Comparison of ENCODE assay signal across 8 mouse cellular contexts in the genomic region with DNA sequence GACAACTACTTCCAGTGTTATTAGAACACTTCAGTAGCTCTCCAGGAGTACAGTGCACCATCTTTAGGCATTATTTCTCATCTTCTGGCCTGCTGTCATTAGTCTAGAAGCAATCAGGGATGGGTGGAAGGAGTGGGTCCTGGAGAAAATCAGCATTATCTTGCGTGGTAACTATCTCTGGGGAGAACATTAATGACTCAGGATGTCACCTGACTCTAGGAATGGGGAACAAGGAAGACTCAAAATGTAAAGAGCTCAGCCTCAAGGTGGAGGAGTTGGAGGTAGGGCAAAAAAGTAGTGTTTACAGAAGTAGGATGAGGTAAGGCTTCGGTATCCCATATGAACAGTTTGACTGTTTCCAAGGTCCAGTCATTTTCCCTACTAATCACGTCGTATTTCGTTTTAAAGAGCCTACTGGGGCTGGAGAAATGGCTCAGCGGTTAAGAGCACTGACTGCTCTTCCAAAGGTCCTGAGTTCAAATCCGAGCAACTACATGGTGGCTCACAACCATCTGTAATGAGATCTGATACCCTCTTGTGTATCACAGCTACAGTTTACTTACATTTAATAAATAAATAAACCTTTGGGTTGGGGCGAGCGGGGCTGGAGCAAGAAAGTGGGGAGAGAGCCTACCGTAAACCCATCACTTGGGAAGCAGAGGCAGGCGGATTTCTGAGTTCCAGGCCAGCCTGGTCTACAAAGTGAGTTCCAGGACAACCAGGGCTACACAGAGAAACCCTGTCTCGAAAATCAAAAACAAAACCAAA. TPM values are rescaled to one million over a fixed set of nuclear protein-coding genes. Genes with fewer than 3 reads are reported as not detected.
DNase-seq lines count a peak whose midpoint lies in the region; ATAC-seq and TF ChIP-seq lines count a peak whose summit lies in the region.

No protein-coding gene starts in this region.

- peaks cover 18% of the 10 kb centered on the region for H3K36me3 ChIP-seq in heart, embryonic 12.5 days
- no peaks in the 10 kb centered on the region; the same call in 1 of the 2 replicates for H3K36me3 ChIP-seq in midbrain, postnatal 0 days (ENCODE audit: insufficient read depth, low read length)

- H3K27ac ChIP-seq in left cerebral cortex, adult 2 months: peak overlapping the region; percentile 98
- H3K27ac ChIP-seq in heart, embryonic 12.5 days (ENCODE audit: poor library complexity, severe bottlenecking): peak overlapping the region; percentile 86
- H3K27ac ChIP-seq in midbrain, postnatal 0 days (ENCODE audit: low read depth, low read length): peak overlapping the region; percentile 88

- peak overlapping the region; percentile 65 for H3K4me2 ChIP-seq in heart, embryonic 12.5 days
- H3K4me2 ChIP-seq in midbrain, postnatal 0 days (ENCODE audit: low read depth, low read length, poor library complexity, severe bottlenecking): peak overlapping the region; percentile 39

- ATAC-seq in heart, embryonic 12.5 days (ENCODE audit: insufficient number of reproducible peaks, low FRiP score): no peak
- peak; percentile 0; the same call in 1 of the 2 replicates for ATAC-seq in midbrain, postnatal 0 days (ENCODE audit: low FRiP score)

- peak overlapping the region; percentile 58 for H3K4me3 ChIP-seq in left cerebral cortex, adult 2 months
- peak overlapping the region; percentile 98 for H3K4me3 ChIP-seq in heart, embryonic 12.5 days
- H3K4me3 ChIP-seq in midbrain, postnatal 0 days (ENCODE audit: low read depth, low read length): peak overlapping the region; percentile 59

- H3K9me3 ChIP-seq in heart, embryonic 12.5 days (replicated peaks): no peaks in the 10 kb centered on the region; the same call in 1 of the 2 replicates
- no peaks in the 10 kb centered on the region for H3K9me3 ChIP-seq in midbrain, postnatal 0 days (ENCODE audit: low read length)

- H3K27me3 ChIP-seq in heart, embryonic 12.5 days (replicated peaks): no peaks in the 10 kb centered on the region
- H3K27me3 ChIP-seq in midbrain, postnatal 0 days (ENCODE audit: insufficient read depth, low read length): no peaks in the 10 kb centered on the region

- H3K9ac ChIP-seq in heart, embryonic 12.5 days: no peak overlapping the region
- H3K9ac ChIP-seq in midbrain, postnatal 0 days (replicated peaks; ENCODE audit: low read length, poor library complexity, severe bottlenecking): 0 out of 2 replicates have a peak overlapping the region, but pooled peaks have one; percentile 34

- H3K4me1 ChIP-seq in heart, embryonic 12.5 days (replicated peaks): peaks cover 13% of the 10 kb centered on the region
- peaks cover 2% of the 10 kb centered on the region; the same call in 1 of the 2 replicates for H3K4me1 ChIP-seq in midbrain, postnatal 0 days (ENCODE audit: insufficient read depth, low read length)

- TF ChIP-seq CTCF in left cerebral cortex, adult 2 months (IDR thresholded peaks at IDR 0.05): no peak
- no peak for TF ChIP-seq CTCF in midbrain, postnatal 0 days (IDR thresholded peaks at IDR 0.05)

- intact Hi-C loops in left cerebral cortex, adult 2 months (cut with DNase I): loop anchor here (5.0 kb wide), 1 partner anchor 272 kb away; no protein-coding TSS in a partner anchor
- intact Hi-C loops in left cerebral cortex, postnatal 25 days (cut with DNase I): no loop called here

- DNase-seq in left cerebral cortex, adult 2 months (ENCODE audit: extremely low spot score in 1 of 2, low spot score in 2 of 2): no peak
- DNase-seq in left cerebral cortex, postnatal 25 days (ENCODE audit: low spot score in 2 of 2): no peak
- peak; percentile 18 for DNase-seq in c-Kit-positive CD71-positive TER-119-positive erythroid progenitor cells, embryonic 14.5 days (ENCODE audit: low spot score)
- peak; percentile 14 to 29 for DNase-seq in kidney, postnatal 4 days
- no peak for DNase-seq in midbrain, postnatal 0 days (ENCODE audit: low spot score)
- DNase-seq in left cerebral cortex, adult 8-10 months (ENCODE audit: low spot score in 2 of 2): no peak
- no peak for DNase-seq in adrenal gland, adult 8-10 months

- 59% methylated on average over 12 of the region's 12 CpGs for WGBS in heart, embryonic 12.5 days
- 61% methylated on average over 12 of the region's 12 CpGs for WGBS in midbrain, postnatal 0 days

RNA-seq across cellular contexts. Expression of gene Fnbp4, which starts 0.7 kb away (rescaled TPM):
- 10 to 100 TPM; 63.1 to 72.4 TPM for total RNA-seq in left cerebral cortex, adult 2 months (2021)
- 10 to 100 TPM; 50.3 to 52.0 TPM for total RNA-seq in left cerebral cortex, postnatal 25 days (2021)
- 73.7 and 80.2 TPM in 2 replicates for polyA plus RNA-seq in heart, embryonic 12.5 days (2016; fragmentation: Nextera tagmentation; extraction: Ambion mirVana)
- total RNA-seq in midbrain, postnatal 0 days (2014; rRNA removed): 71.0 and 82.1 TPM in 2 replicates
- polyA plus RNA-seq in midbrain, postnatal 0 days (2015; fragmentation: Nextera tagmentation; extraction: Ambion mirVana): 50.4 and 60.3 TPM in 2 replicates
- total RNA-seq in left cerebral cortex, adult 8-10 months (2022): 10 to 100 TPM; 51.0 to 66.7 (median 59.2) TPM
- total RNA-seq in adrenal gland, adult 8-10 months (2022): 100 to 1,000 TPM in 1 of 4 experiments, 10 to 100 TPM in 3; 42.9 to 112 (median 72.3) TPM

RNA-seq across cellular contexts. Expression of gene Agbl2, which starts 38.1 kb away (rescaled TPM):
- total RNA-seq in left cerebral cortex, adult 2 months (2021): under 1 TPM; 0.38 to 0.72 TPM
- total RNA-seq in left cerebral cortex, postnatal 25 days (2021): under 1 TPM; 0.25 to 0.60 TPM
- 1.1 and 1.4 TPM in 2 replicates for polyA plus RNA-seq in heart, embryonic 12.5 days (2016; fragmentation: Nextera tagmentation; extraction: Ambion mirVana)
- 0.24 and 1.1 TPM in 2 replicates for total RNA-seq in midbrain, postnatal 0 days (2014; rRNA removed)
- polyA plus RNA-seq in midbrain, postnatal 0 days (2015; fragmentation: Nextera tagmentation; extraction: Ambion mirVana): 0.34 and 0.39 TPM in 2 replicates
- total RNA-seq in left cerebral cortex, adult 8-10 months (2022): 1 to 10 TPM in 3 of 4 experiments, under 1 TPM in 1; 0.75 to 1.5 (median 1.2) TPM
- 1 to 10 TPM in 2 of 4 experiments, under 1 TPM in 2; 0.78 to 1.0 (median 1.00) TPM for total RNA-seq in adrenal gland, adult 8-10 months (2022)

Comparison
In these comparisons a context has a peak if more than half of its experiments do, and no peak if none do; other contexts are left out.
1. DNase-seq: peak in c-Kit-positive CD71-positive TER-119-positive erythroid progenitor cells, embryonic 14.5 days (single experiment) and kidney, postnatal 4 days (2 of 2); none in left cerebral cortex, adult 2 months (0 of 2), left cerebral cortex, postnatal 25 days (0 of 2), midbrain, postnatal 0 days (single experiment), left cerebral cortex, adult 8-10 months (0 of 2) and adrenal gland, adult 8-10 months (single experiment).
2. Peak in every context shown above with its lines, with median percentiles within 50 percentile points of each other: H3K27ac ChIP-seq and H3K4me3 ChIP-seq.